Mouse (Mus musculus): ENCODE results near the gene Rnf144a. TPM values are rescaled to one million over a fixed set of nuclear protein-coding genes. Genes with fewer than 3 reads are reported as not detected.

Gene Rnf144a
- 9.9 and 12.3 TPM in 2 replicates for polyA plus RNA-seq (2015; fragmentation: Nextera tagmentation; extraction: Ambion mirVana)

DNA sequence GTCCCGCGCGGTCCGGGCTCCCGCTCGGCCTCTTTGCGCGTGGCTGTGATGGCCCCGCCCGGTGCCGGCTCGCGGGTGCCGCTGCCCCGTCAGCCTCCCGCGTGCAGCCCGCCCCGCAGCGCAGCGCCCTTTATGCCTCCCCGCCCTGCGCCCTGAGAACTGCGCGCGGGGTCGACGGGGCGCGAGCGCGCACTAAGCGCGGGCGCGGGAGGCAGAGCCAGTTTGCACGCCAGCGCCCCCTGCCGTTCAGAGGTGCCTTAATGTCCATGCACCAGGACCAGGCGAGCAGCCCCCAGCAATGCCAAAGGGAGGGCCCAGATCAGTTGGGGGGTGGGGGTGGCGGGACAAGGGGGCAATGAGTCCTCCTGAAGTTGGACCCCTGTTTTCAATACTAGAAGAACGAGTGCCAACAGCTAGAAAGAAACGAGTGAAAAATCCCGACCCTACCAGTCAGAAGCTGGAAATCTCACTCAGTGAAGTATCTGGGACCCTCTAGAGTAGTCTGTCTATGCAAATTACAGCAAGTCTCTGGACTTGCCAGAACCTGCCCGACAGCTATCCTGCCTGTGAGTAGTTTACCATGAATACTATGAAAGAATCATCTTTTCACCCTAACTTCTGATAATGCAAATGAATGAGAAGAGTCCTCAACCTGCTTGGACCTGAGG lies at the start of gene Rnf144a:
TSS of gene Rnf144a (minus strand) at position 151 of the 668 bp plus-strand sequence.

DNA sequence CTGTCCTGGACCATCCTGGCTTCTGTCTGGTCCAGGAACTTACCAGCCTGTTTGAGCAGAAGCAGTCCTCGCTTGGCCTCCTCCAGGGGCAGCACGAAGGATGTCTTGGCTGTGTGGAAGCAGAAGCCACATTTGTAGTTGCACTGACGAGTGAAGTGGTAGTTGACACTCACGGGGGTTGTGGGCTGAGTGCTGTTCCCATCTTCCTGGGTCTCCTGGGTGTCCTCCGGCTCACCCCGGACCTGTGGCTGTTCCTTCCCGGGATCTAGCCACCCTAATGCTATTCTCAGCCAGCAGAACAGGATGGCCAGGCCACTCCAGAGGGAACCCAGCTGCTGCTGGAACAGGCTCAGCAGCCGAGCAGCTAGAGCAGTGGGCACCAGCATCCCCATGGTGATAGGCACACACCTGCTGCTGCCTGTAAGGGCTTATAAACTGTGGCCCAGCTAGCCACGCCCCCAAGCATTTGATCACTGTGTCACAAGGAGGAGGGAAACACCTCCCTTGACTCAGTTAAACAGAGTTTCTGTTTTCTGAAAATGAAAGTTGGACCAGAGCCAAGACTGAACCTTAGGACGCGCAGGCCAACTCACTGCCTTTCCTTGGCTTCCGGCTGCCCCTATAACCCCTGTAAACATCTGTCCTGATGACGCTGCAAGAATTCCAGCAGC lies 41.1 kb upstream of the Rnf144a start, which contains the start of gene Rsad2:
TSS of gene Rsad2 (minus strand) at position 425 of the 671 bp plus-strand sequence.

Other genes starting within 250 kb of the Rnf144a start
- 101 and 136 TPM in 2 replicates for gene Rsad2, start 41.2 kb upstream of the Rnf144a start, polyA plus RNA-seq (2015; fragmentation: Nextera tagmentation; extraction: Ambion mirVana)
- 33.8 and 37.4 TPM in 2 replicates for gene Cmpk2, start 54.0 kb upstream of the Rnf144a start, polyA plus RNA-seq (2015; fragmentation: Nextera tagmentation; extraction: Ambion mirVana)

Data from spleen, postnatal 0 days (tissue).